Mouse (Mus musculus) neural tube, embryonic 15.5 days (tissue): ENCODE results near the gene 6820408C15Rik. TPM values are rescaled to one million over a fixed set of nuclear protein-coding genes. Genes with fewer than 3 reads are reported as not detected.

ENCODE experiments used
- ATAC-seq: fragments of 200-750 bp; cut with Nextera tagmentation; 2 replicates; pipeline ENCODE4 v1.8.0; 2017; ENCODE audit warnings: mild to moderate bottlenecking, moderate TSS enrichment, moderate library complexity; ENCODE audit not compliant: low FRiP score
- H3K27ac ChIP-seq: fragments of 300-500 bp; sonication (generic); replicated peaks from 2 replicates; pipeline ENCODE4 v1.5.1; 2015; ENCODE audit warnings: mild to moderate bottlenecking, inconsistent platforms
- H3K27me3 ChIP-seq: fragments of 300-500 bp; sonication (generic); replicated peaks from 2 replicates; pipeline ENCODE4 v1.6.1; 2015; ENCODE audit warnings: inconsistent platforms
- H3K36me3 ChIP-seq: fragments of 300-500 bp; sonication (generic); 2 replicates; pipeline ENCODE4 v1.6.1; 2015; ENCODE audit warnings: inconsistent platforms
- H3K4me1 ChIP-seq: fragments of 300-500 bp; sonication (generic); 2 replicates; pipeline ENCODE4 v1.6.1; 2015; ENCODE audit warnings: inconsistent platforms
- H3K4me2 ChIP-seq: fragments of 300-500 bp; sonication (generic); 2 replicates; pipeline ENCODE4 v1.6.1; 2015; ENCODE audit warnings: inconsistent platforms, mild to moderate bottlenecking, moderate library complexity
- H3K4me3 ChIP-seq: fragments of 300-500 bp; sonication (generic); replicated peaks from 2 replicates; pipeline ENCODE4 v1.5.1; 2015; ENCODE audit warnings: mild to moderate bottlenecking, inconsistent platforms
- H3K9ac ChIP-seq: fragments of 300-500 bp; sonication (generic); replicated peaks from 2 replicates; pipeline ENCODE4 v1.6.1; 2015; ENCODE audit warnings: mild to moderate bottlenecking, inconsistent platforms
- H3K9me3 ChIP-seq: fragments of 300-500 bp; sonication (generic); replicated peaks from 2 replicates; pipeline ENCODE4 v1.6.1; 2016; ENCODE audit warnings: inconsistent platforms
- WGBS: fragments of 180-500 bp; shearing (Covaris S2); methylation state at CpG from one replicate; pipeline ENCODE4 v1.1.7; 2015; ENCODE audit warnings: mixed read lengths; 5-methylcytosine and 5-hydroxymethylcytosine counted together
- polyA plus RNA-seq: library from polyadenylated mRNA; unstranded; fragments of >200 nt; fragmentation: Nextera tagmentation; extraction: Ambion mirVana; gene quantifications from 2 replicates; pipeline ENCODE4 v1.2.1, GENCODE M21; 2015

Gene 6820408C15Rik
- polyA plus RNA-seq, 1 experiment from 2014 or later = 1.2 TPM

DNA sequence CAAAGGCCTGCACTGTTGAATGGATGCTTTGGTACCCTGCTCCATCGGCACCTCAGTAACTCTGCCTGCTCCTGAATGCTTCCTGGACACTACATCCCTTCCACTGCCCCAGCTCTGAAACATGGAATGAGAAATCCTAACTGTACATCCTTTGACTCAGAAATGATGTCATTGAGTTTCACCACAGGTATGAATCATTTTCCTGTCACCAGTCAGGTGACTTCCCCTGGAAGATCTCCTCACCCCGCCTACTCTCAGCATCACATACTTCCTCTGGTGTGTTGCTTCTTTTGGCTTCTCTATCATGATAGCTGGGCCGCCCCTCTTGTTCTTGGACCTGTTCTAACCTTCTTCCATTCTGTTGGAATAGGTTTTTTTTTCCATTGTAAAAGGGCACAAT, 65.5 kb downstream of the 6820408C15Rik start:
- H3K9ac ChIP-seq = no peak overlapping the region
- no peaks in the 10 kb centered on the region for H3K36me3 ChIP-seq
- no peaks in the 10 kb centered on the region for H3K9me3 ChIP-seq
- ATAC-seq = no peak
- H3K4me2 ChIP-seq = no peak overlapping the region
- no peak overlapping the region for H3K4me3 ChIP-seq
- WGBS = 91% methylated on average over 3 of the region's 3 CpGs
- no peaks in the 10 kb centered on the region for H3K4me1 ChIP-seq
- no peak overlapping the region for H3K27ac ChIP-seq
- no peaks in the 10 kb centered on the region for H3K27me3 ChIP-seq

DNA sequence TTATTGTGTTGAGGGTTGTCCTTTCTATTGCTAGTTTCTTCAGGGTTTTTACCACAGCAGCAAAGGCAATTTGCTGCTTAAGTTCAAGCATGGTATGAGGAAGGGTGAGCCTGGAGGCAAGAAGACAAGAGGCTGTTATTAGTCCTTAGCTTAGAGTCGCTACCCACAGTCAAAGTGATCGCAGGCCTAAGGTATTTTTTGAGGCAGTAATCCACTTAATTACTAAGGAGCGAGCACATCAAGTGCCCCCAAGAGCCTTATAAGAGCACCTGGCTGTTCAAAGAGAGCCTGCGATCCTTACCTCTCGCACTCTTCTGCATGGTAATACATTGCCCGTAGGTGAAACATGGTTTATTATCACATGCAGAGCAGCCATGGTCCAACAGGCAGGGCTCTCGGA, 66.3 kb downstream of the 6820408C15Rik start:
- WGBS = 84% methylated on average over 7 of the region's 7 CpGs
- H3K4me3 ChIP-seq = no peak overlapping the region
- no peaks in the 10 kb centered on the region for H3K9me3 ChIP-seq
- ATAC-seq = no peak
- no peak overlapping the region for H3K27ac ChIP-seq
- no peak overlapping the region for H3K9ac ChIP-seq
- no peaks in the 10 kb centered on the region for H3K27me3 ChIP-seq
- no peaks in the 10 kb centered on the region for H3K4me1 ChIP-seq
- no peaks in the 10 kb centered on the region for H3K36me3 ChIP-seq
- H3K4me2 ChIP-seq = no peak overlapping the region

DNA sequence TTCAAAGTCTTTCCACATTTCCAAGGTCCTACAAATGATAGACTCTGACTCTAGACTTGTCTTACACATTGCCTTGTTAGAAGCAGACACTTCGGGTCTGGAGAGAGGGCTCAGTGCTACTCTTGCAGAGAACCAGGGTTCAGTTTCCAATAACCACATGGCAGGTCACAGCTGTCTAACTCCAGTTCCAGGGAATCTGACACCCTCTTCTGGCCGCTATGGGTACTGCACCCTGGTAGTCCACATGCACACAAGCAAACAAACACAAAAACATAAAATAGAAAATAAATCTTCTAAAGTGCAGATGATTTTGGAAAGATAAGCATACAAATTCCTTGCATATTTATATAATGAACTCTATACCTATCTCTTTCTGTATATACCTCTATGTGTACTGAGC, 71.6 kb downstream of the 6820408C15Rik start:
- no peak overlapping the region for H3K4me2 ChIP-seq
- H3K4me1 ChIP-seq = no peaks in the 10 kb centered on the region
- H3K27ac ChIP-seq = no peak overlapping the region
- no peaks in the 10 kb centered on the region for H3K9me3 ChIP-seq
- H3K9ac ChIP-seq = no peak overlapping the region
- H3K36me3 ChIP-seq = no peaks in the 10 kb centered on the region
- no peak for ATAC-seq
- no peaks in the 10 kb centered on the region for H3K27me3 ChIP-seq
- WGBS = 77% methylated on average over 2 of the region's 2 CpGs
- no peak overlapping the region for H3K4me3 ChIP-seq

DNA sequence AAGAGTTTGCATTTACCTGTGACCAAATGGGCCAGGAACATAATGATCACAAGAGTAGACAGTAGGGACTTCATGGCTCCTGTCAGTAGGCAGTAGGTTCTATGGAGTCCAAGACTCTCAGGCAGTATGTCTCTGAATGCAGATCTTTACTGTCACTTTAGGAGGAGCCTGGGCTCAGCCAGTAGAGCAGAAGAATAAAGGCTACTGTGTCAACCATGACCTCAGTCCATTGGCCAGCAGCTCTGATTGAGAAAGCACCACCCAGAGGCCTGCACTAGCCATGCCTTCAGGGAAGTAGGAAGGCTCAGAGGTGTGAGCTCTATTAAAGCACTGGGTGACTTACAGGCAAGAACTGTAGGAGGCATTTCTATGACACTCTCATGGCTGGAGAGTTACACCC, 74.7 kb downstream of the 6820408C15Rik start, which contains the start of gene Defb22:
Defb22 (minus strand) TSS at position 101 of the 400 bp plus-strand sequence.
- Histone ChIP-seq H3K9me3 (no peaks in the 10 kb centered on the region), H3K27ac (no peak within 1 kb of the TSS), H3K4me3 (no peak within 1 kb of the TSS), H3K27me3 (no peaks in the 10 kb centered on the region), H3K4me1 (no peaks in the 10 kb centered on the region), H3K36me3 (no peaks in the 10 kb centered on the region), H3K9ac (no peak within 1 kb of the TSS), H3K4me2 (no peak within 1 kb of the TSS)
- no peak for ATAC-seq

DNA sequence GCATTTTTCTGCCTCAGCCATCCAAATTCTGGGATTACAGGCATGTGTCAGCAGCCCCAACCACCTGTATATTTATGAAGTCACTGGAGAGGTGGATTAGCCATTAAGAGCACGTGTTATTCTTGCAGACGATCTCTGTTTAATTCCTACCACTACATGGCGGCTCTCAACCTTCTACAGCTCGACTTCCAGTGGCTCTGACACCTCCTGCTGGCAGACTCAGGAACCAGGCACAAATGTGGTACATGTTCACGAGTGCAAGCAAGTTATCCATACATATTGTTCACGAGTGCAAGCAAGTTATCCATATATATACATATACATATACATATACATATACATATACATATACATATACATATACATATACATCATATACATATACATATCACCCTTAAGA, 77.8 kb downstream of the 6820408C15Rik start:
- ATAC-seq = no peak
- Histone ChIP-seq H3K4me3 (no peak overlapping the region), H3K36me3 (no peaks in the 10 kb centered on the region), H3K27me3 (no peaks in the 10 kb centered on the region), H3K4me1 (no peaks in the 10 kb centered on the region), H3K9ac (no peak overlapping the region), H3K27ac (no peak overlapping the region), H3K4me2 (no peak overlapping the region), H3K9me3 (no peaks in the 10 kb centered on the region)
- WGBS = 79% methylated on average over 6 of the region's 6 CpGs

Other genes starting within 250 kb of the 6820408C15Rik start
- gene Csnk2a1, start 188.7 kb upstream of the 6820408C15Rik start, polyA plus RNA-seq = 99.6 and 106 TPM in 2 replicates
- 30.1 and 34.0 TPM in 2 replicates for gene Tbc1d20, start 121.8 kb upstream of the 6820408C15Rik start, polyA plus RNA-seq
- 99.8 and 109 TPM in 2 replicates for gene Rbck1, start 82.9 kb upstream of the 6820408C15Rik start, polyA plus RNA-seq
- gene Trib3, start 71.6 kb upstream of the 6820408C15Rik start, polyA plus RNA-seq = 1.8 and 1.9 TPM in 2 replicates
- 50.9 and 60.3 TPM in 2 replicates for gene Nrsn2, start 38.9 kb upstream of the 6820408C15Rik start, polyA plus RNA-seq
- 10.1 and 12.1 TPM in 2 replicates for gene Sox12, start 17.5 kb upstream of the 6820408C15Rik start, polyA plus RNA-seq
- gene Zcchc3, start 560 bp upstream of the 6820408C15Rik start, polyA plus RNA-seq = 17.5 and 18.7 TPM in 2 replicates
- gene Defb23, start 49.0 kb downstream of the 6820408C15Rik start, polyA plus RNA-seq = not detected in 2 replicates
- gene Defb20, start 61.5 kb downstream of the 6820408C15Rik start, polyA plus RNA-seq = not detected in 2 replicates
- gene Defb22, start 74.6 kb downstream of the 6820408C15Rik start, polyA plus RNA-seq = not detected in 2 replicates
- not detected in 2 replicates for gene Defb26, start 96.1 kb downstream of the 6820408C15Rik start, polyA plus RNA-seq
- not detected in 2 replicates for gene Defb28, start 102.7 kb downstream of the 6820408C15Rik start, polyA plus RNA-seq
- gene Defb29, start 124.5 kb downstream of the 6820408C15Rik start, polyA plus RNA-seq = not detected in 2 replicates
- gene Gm17416, start 153.8 kb downstream of the 6820408C15Rik start, polyA plus RNA-seq = not detected in 2 replicates
- gene Defb21, start 157.2 kb downstream of the 6820408C15Rik start, polyA plus RNA-seq = not detected in 2 replicates
- not detected in 2 replicates for gene Defb19, start 164.7 kb downstream of the 6820408C15Rik start, polyA plus RNA-seq
- gene Defb45, start 183.8 kb downstream of the 6820408C15Rik start, polyA plus RNA-seq = not detected in 2 replicates
- not detected in 2 replicates for gene Defb36, start 188.7 kb downstream of the 6820408C15Rik start, polyA plus RNA-seq
- not detected in 2 replicates for gene Defb25, start 207.5 kb downstream of the 6820408C15Rik start, polyA plus RNA-seq
- 0.50 and 3.6 TPM in 2 replicates for gene Rem1, start 211.4 kb downstream of the 6820408C15Rik start, polyA plus RNA-seq